Mouse (Mus musculus) liver, embryonic 15.5 days (tissue): ENCODE measurements at regions not wholly inside any gene's neighbourhood (a gene's known extent, or its start where the extent isn't known, plus 50 kb on each side); places are given as distances from the start of the nearest gene placed in this dataset.
A peak's percentile ranks its signal among the peaks of the same experiment; 100 is the strongest.

Experiments
- ATAC-seq: fragments of 200-750 bp; cut with Nextera tagmentation; 2 replicates; pipeline ENCODE4 v1.8.0; 2017; ENCODE audit warnings: moderate number of reproducible peaks, mild to moderate bottlenecking, moderate library complexity; ENCODE audit not compliant: insufficient read depth
- H3K27ac ChIP-seq: fragments of 300-500 bp; sonication (generic); replicated peaks from 2 replicates; pipeline ENCODE4 v1.5.1; 2015; ENCODE audit warnings: mild to moderate bottlenecking, inconsistent platforms
- H3K27me3 ChIP-seq: fragments of 300-500 bp; sonication (generic); 2 replicates; pipeline ENCODE4 v1.6.1; 2015; ENCODE audit warnings: mild to moderate bottlenecking, inconsistent platforms
- H3K36me3 ChIP-seq: fragments of 300-500 bp; sonication (generic); replicated peaks from 2 replicates; pipeline ENCODE4 v1.6.1; 2015; ENCODE audit warnings: moderate library complexity, mild to moderate bottlenecking, inconsistent platforms
- H3K4me1 ChIP-seq: fragments of 300-500 bp; sonication (generic); replicated peaks from 2 replicates; pipeline ENCODE4 v1.6.1; 2015; ENCODE audit warnings: inconsistent platforms
- H3K4me2 ChIP-seq: fragments of 300-500 bp; sonication (generic); 2 replicates; pipeline ENCODE4 v1.6.1; 2015; ENCODE audit warnings: moderate library complexity, mild to moderate bottlenecking, inconsistent platforms
- H3K4me3 ChIP-seq: fragments of 300-500 bp; sonication (generic); replicated peaks from 2 replicates; pipeline ENCODE4 v1.5.1; 2015; ENCODE audit warnings: mild to moderate bottlenecking, inconsistent platforms
- H3K9ac ChIP-seq: fragments of 300-500 bp; sonication (generic); 2 replicates; pipeline ENCODE4 v1.6.1; 2015; ENCODE audit warnings: moderate library complexity, mild to moderate bottlenecking, inconsistent platforms
- H3K9me3 ChIP-seq: fragments of 300-500 bp; sonication (generic); replicated peaks from 2 replicates; pipeline ENCODE4 v1.6.1; 2016; ENCODE audit warnings: inconsistent platforms
- WGBS: fragments of 180-500 bp; shearing (Covaris S2); methylation state at CpG from one replicate; pipeline ENCODE4 v1.1.7; 2015; ENCODE audit warnings: mixed read lengths; ENCODE audit not compliant: insufficient replicate concordance; 5-methylcytosine and 5-hydroxymethylcytosine counted together

GRCm38 (mm10) chr1:135665484-135665883 lies 54.4 kb upstream of the Csrp1 start:
- H3K9me3 ChIP-seq = no peaks in the 10 kb centered on the region
- no peaks in the 10 kb centered on the region for H3K27me3 ChIP-seq
- WGBS = 74% methylated on average over 8 of the region's 8 CpGs
- H3K4me2 ChIP-seq = no peak overlapping the region
- no peak overlapping the region for H3K4me3 ChIP-seq
- H3K36me3 ChIP-seq = no peaks in the 10 kb centered on the region
- no peak overlapping the region for H3K27ac ChIP-seq
- no peak overlapping the region for H3K9ac ChIP-seq
- 0 out of 2 replicates have a peak, but pooled peaks cover 2% of the 10 kb centered on the region for H3K4me1 ChIP-seq
- ATAC-seq = no peak

DNA sequence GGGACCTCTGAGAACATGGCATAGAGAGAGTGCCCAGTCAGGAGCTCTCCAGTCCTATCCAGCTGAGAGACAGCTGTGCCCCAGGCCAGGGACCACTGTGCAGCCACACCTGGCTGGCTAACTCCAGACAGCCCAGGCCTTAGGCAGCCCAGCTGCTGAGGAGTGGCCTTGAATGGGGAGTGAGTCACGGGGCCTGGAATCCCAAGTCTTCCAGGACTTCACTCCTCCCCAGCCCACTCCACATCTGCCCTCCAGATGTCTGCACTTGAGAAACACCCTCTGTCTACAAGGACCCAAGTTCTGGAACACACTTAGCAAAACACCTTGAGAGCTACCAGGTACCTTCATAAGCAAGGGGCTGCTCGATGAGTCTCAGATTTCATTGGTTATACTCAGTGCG lies 51.5 kb upstream of the Csrp1 start:
- Histone ChIP-seq H3K36me3 (no peaks in the 10 kb centered on the region), H3K4me1 (0 out of 2 replicates have a peak, but pooled peaks cover 2% of the 10 kb centered on the region), H3K9ac (no peak overlapping the region), H3K27ac (no peak overlapping the region), H3K4me2 (no peak overlapping the region), H3K9me3 (no peaks in the 10 kb centered on the region), H3K27me3 (no peaks in the 10 kb centered on the region), H3K4me3 (no peak overlapping the region)
- 51% methylated on average over 3 of the region's 3 CpGs for WGBS
- ATAC-seq = no peak

GRCm38 (mm10) chr1:135668951-135669350 lies 50.9 kb upstream of the Csrp1 start:
- H3K27me3 ChIP-seq = no peaks in the 10 kb centered on the region
- no peak overlapping the region for H3K4me3 ChIP-seq
- H3K4me1 ChIP-seq = 0 out of 2 replicates have a peak, but pooled peaks cover 2% of the 10 kb centered on the region
- H3K36me3 ChIP-seq = no peaks in the 10 kb centered on the region
- no peaks in the 10 kb centered on the region for H3K9me3 ChIP-seq
- WGBS = 43% methylated on average over 7 of the region's 7 CpGs
- H3K9ac ChIP-seq = no peak overlapping the region
- no peak overlapping the region for H3K27ac ChIP-seq
- ATAC-seq = no peak
- no peak overlapping the region for H3K4me2 ChIP-seq

DNA sequence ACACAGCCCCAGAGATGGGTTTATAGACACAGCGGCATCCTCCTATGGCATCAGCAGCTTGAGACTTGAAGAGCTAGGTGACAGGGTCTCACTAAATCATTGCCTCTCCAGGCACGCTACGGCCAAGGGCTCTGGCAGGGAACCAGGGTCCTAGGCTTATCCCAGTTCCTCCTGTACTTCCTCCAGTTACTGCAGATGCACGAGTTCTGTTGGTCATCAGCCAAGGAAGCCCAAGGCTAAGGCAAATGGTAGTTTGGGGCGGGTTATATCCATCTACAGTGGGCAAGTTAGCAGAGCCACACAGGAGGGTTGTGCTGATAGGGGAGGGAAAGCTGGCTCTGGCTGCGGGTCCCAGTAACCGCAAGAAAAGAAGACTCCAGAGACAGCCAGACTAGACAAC lies 50.1 kb upstream of the Csrp1 start:
- Histone ChIP-seq H3K9me3 (no peaks in the 10 kb centered on the region), H3K9ac (no peak overlapping the region), H3K4me1 (0 out of 2 replicates have a peak, but pooled peaks cover 2% of the 10 kb centered on the region), H3K4me3 (no peak overlapping the region), H3K27me3 (no peaks in the 10 kb centered on the region), H3K27ac (no peak overlapping the region), H3K36me3 (no peaks in the 10 kb centered on the region), H3K4me2 (no peak overlapping the region)
- ATAC-seq = peak; percentile 16; the same call in 1 of the 2 replicates
- WGBS = 43% methylated on average over 7 of the region's 7 CpGs
